Mouse (Mus musculus): ENCODE data around the gene Srpk1.

The Srpk1 gene

GRCm38 (mm10) chr17:28622300-28622759 lies at the start of gene Srpk1:
TSS of gene Srpk1 (minus strand) at chr17:28622709.
- peak; percentile 96 for DNase-seq

DNA sequence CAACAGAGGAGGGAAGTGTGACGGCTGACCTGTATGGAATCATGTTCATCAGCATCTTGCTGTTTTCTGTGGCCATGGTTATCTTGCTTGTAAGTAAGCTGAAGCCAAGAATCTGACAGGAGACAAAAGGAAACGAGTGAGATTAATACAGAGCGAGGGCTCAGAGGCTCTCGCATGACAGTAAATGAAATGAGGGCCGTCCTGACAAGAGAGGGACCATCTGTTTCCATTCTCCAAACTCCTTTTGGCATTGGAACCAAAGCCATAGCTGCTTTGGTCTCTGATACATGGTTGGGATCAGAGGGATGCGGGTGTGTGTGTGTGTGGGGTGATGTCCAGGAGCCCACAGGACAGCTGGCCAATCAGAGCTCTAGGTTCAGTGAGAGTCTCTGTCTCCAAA lies 37.1 kb upstream of the Srpk1 start:
- no peak for DNase-seq

- no peak for DNase-seq
Measured at GRCm38 (mm10) chr17:28657936-28658335, 35.4 kb upstream of the Srpk1 start.

GRCm38 (mm10) chr17:28650268-28650667 lies 27.8 kb upstream of the Srpk1 start:
- no peak for DNase-seq

DNA sequence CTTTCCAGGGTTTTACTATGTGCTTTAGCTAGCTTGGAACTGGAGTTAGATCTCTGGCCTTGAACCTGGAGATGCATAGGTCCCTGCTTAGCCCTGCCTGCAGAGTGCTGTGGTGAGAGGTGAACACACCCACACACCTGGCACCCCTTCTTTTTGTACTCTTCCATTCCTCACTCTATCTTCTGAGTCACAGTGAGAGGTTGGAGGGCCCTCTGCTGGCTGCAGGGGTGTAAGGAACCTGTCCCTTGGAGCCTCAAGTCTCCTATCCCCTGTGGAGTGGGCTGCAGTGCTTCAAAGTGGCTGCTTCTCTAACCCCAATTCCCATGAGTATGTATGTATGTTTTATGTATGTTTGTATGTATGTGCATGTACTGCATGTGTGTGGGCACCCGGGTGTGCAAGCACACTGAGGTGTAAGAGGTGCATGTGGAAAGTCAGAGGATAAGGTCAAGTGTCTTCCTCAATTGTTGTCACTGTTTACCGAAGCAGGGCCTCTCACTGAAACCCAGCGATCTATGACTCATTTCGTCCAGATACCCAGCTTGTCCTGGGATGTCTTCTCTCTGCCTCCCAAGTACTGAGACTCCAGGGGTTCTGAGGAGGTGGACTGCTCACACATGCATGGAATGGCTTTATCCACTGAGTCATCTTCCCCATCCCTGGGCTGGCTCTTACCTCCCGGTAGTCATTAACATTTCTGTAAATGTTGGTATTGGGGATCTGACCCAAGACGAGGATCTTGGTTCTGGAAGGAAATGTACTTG lies 26.3 kb upstream of the Srpk1 start:
- DNase-seq, result peak; percentile 36

DNA sequence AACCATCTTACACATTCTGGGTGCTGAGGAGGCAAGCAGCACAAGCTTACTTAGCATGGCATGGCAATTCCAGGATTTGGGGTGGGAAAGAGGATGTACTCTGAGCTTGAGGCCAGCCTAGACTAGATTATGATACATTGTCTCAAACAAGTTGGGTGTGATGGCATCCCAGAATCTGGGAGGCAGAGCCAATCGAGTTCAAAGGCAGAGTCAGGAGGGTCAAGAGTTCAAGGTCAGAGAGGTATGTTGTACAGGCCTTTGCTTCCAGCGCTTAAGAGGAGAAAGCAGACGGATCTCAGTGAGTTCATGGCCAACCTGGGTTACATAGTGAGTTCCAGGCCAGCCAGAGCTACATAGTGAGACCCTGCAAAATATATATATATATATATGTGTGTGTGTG lies 23.7 kb upstream of the Srpk1 start:
- DNase-seq, result no peak

DNA sequence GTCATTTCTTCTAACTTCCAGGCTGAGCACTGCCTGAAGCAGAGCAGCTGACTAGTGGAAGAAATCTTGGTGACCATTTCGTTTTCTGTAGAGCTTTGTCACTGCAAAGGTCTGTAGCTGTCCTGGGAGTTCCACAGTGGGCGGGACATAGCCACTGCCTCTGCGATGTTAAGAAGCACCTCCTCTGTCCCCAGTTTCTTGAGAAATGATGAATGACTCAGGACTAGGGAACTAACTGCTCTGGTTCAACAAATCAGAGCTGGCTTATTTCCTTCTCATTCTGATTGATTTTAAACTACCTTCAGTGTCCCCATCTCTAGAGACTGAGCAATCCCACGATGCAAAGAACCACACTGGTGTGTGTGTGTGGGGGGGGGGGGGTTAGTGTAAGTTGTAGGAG lies 21.6 kb upstream of the Srpk1 start:
- DNase-seq, result no peak

DNA sequence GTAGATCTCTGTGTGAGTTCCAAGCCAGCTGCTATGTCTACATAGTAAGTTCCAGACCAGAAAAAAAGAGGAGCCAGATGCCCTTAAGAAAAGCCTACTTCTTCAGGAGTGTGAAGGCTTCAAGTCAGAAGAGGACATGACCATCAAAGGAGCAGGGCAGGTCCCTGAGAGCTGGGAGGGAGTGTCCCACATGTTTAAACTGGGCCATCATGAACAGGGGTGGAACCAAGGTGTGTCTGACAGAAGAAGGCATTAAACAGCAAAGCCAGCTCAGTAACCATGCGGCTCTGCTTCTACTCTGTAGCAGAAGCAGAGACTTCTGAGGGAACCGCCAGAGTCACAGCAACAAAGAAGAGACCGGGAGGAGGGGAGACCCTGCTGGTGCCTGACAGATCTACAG lies 21.2 kb upstream of the Srpk1 start:
- no peak for DNase-seq

DNA sequence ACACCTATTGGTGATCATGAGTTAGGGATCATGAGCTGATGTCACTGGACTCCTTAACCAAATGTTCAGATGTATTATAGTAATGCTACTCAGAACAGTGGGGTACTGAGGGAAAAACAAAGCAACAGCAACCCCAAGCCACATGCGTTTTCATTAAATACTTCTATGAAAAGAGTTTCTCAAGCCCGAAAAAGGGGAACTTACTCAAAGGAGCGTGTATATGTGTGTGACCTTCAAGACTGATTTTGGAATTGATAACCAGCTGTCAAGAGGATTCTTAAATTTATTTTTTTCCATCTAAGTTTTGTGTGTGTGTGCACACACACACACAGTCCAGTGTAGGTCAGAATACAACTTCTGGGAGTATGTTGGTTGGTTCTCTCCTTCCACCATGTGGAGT lies 17.6 kb upstream of the Srpk1 start:
- no peak for DNase-seq

DNA sequence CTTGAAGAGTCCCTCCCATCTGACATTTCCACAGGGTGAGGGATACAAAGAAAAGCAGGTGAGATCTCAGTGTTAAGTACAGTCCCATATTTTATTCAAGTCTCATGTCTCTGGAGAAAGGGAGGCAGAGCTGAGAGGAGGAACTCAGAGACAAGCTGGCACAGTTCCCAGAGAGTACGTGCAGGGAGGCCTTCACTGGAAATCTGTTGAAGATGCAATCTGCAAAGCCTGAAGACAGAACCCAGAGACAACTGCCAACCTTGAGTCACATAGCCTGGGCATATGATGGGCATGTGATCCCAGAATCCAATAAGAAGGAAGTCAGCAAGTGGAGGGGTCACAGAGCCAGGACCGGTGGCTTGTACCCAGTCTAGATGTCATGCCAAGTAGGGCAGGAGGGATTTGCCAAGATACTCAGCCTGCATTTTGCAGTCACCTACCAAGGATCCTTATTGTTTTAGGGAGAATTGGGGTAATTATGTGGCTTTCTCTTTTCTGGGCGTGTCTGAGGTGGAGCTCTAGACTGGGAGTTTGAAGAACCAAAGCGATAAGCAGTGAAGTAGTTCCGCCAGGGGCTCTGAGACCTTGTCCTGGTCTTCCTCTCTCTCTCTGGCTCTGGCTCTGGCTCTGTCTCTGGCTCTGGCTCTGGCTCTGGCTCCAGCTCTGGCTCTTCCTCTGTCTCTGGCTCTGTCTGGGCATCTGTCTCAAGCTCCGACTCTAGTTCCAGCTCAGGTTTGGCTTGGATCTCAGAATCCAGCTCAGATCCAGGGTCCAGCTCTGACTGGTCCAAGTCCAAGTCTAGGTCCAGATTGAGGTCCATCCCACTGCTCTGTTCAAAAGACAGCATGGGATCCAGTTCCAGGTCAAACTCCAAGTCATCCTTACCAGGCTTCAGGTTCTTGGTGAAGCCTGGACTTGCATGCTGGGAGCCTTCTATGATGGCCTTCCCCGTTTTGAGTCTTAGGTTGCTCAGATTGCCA lies 15.5 kb upstream of the Srpk1 start:
- DNase-seq, result no peak

- no peak for DNase-seq
Measured at GRCm38 (mm10) chr17:28635842-28636241, 13.3 kb upstream of the Srpk1 start.

GRCm38 (mm10) chr17:28629125-28629524 lies 6.6 kb upstream of the Srpk1 start:
- no peak for DNase-seq

DNA sequence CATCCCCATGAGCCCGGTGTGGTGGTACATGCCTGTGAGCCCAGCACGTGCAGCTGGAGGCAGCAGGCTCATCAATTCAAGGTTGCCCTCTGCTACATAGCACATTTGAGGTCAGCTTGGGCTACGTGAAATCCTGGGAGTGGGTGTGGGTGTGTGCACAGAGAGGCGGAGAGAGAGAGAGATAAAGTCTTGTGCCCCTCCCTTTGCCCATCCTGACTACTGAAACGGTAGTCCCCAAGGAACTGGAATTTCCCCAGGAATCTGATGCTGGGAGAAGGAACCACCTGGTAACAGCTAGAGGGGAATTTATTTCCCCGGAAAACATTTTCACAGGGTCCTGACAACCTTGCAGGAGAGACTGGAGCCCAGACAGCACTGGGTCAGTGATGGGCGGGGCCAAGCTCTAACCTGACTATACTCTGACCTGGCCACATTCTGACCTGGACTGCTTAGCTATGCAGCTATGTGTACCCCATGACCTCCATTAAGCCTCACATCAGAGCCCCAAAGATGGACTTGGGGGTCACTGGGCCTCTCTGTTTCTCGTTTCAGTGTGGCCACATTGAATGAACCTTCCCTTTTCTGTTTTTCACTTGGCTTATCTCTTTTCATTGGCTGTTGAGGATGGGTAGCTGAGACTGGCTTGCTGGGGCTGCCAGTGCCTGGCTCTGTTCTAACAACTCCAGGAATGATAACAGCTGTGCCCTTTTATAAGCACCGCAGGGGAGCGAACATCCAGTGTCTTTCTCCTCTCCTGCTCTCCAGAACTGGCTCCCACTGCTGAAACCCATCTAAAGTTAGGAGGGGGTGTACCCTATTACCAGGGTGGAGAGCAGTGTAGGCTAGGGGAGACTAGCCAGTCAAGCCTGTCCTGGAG lies 6.0 kb upstream of the Srpk1 start:
- peak; percentile 4 for DNase-seq

DNA sequence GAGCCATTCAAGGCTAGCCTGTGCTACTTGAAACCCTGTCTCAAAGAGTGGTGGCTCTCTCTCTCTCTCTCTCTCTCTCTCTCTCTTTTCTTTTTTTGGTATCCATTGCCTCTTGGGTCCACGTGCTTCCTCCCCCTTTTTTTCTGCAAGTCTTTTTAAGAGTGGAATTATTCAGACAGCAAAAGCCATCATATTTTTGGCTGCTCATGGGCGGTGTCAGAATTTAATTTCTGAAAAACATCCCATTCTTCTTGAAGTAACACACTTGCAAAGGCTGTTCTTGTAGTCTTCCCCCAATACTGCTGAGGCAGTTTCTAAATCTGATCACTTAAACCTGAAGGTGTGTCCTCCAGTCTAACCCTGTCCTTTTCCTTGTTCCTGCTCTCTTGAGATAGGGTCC lies 4.4 kb upstream of the Srpk1 start:
- no peak for DNase-seq

DNA sequence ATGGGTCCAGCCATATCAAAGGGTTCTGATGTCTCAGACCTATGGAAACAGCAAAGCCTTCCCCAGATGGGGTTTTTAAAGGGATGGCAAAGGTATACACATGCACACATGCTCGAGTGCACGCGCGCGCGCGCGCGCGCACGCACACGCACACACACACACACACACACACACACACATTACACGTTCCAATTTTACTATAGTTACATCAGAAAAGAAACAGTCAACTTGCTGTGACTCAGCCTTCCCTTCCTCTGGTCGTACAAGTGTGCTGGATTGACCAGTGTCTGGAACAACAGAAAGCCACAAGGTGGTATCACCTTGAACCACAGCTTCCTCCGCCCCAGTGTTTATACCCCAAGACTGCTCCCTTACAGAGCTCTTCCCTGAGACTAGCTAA lies 2.8 kb upstream of the Srpk1 start:
- DNase-seq, result no peak

DNA sequence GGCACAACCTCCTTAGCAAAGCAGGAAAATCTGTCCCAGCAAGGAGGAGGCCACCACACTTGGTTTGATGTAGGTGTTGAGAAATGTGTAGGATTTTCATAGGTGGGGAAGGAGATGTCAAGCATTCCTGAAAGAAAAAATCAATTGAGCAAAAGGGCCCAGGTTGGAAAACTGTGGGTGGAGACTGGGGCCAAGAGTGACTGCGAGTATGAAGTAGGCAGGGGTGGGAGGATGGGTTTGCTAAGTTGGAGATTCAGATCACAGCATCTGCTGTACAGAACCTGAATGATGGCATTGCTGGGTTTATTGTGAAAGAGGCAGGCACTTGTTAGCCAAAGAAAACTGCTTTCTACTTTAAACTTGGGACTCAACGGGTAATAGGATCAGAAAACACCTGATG lies 2.3 kb upstream of the Srpk1 start:
- DNase-seq, result no peak

DNA sequence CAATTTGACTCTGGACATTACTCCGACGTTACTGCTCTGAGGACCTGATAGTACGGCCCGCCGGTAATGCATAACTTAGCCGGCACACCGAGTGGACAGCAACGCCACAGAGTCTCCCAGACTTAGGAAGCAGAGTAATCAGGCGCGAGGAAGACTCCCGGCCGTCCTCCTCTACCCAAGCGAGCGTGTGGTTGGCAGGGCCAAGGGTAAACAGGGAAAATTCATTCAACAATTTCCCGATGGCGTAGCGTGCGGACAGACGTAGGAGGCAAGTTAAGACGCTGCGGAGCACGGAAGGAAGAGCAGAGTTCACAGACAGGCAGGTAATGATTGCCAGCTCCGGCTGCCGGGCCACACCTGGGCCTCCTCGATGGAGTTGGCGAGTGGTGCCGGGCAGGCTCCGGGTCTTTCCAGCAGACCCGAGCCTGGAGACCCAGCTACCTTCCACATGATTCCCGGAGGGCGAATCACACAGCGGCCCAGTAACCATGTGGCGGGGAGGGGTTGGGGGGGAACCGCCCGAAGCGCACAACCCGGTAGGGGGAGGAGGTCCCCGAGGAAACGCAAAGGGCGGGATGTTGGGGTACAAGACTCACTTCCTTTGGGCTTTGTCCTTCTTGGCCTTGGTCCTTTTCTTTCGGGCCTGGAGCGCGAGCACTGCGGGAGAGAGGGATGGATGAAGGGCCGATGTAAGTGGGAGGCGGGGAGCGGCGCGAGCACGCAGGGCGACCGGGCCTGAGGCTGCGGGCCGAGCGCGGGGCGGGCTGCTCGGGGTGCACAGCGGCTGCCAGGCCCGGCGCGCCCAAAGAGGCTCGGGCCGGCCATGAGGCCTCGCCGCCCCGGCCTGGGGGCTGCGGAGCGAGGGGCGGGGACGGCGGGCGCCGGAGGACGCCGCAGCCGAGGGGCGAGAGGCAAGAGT lies 869 bp downstream of the Srpk1 start:
- peak; percentile 81 for DNase-seq

- DNase-seq, result no peak
Measured at GRCm38 (mm10) chr17:28618775-28619174, 3.7 kb downstream of the Srpk1 start.

- no peak for DNase-seq
Measured at GRCm38 (mm10) chr17:28618124-28618523, 4.4 kb downstream of the Srpk1 start.

DNA sequence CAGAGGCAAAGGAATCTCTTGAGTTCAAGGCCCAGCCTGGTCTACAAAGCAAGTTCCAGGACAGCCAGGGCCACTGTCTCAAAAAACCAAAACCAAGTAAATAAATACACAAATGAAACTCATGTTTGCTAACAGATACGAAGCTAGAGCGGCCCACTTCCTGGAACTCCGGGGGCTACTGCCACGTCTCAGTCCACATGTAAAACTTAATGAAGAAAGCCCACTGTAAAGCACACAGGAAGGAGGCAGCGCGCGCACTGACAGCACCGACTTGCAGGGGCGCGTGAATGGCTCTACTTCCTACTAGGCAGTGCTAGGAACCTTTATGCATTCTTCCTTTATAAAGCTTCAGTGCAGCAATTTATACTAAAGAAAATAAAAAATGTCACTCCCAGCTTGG lies 4.9 kb downstream of the Srpk1 start:
- DNase-seq, result no peak

DNA sequence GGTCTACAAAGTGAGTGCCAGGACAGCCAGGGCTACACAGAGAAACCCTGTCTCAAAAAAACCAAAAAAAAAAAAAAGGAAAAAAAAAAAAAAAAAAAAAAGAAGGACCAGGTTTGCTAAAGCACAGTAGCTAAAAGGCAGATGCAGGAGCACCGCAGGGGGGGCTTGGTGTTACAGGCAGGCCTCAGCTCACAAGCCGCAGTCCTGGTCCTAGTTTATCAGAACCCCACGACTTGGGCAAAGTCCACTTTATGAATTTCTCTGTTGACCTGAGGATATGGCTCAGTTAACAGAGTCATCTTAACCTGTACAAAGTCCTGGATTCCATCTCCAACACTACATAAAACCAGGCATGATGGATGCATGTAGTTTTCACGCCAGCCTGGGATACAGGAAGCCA lies 7.2 kb downstream of the Srpk1 start:
- no peak for DNase-seq

DNA sequence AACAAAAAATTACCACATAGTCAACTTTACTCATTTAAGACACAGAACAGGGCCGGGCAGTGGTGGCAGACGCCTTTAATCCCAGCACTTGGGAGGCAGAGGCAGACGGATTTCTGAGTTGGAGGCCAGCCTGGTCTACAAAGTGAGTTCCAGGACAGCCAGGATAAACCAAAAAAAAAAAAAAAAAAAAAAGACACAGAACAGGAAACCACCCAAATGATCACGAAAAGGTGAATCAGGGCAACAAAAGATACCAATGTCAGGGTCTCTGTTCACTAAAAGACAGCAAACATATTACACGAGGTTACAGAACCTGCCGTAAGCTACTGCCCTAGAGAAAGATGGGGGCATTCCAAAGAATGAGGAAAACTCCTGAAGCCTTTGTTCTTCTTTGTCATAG lies 9.4 kb downstream of the Srpk1 start:
- DNase-seq, result no peak

Data from embryo, embryonic 11 days (tissue).